Mouse (Mus musculus) frontal cortex, adult 2 months (tissue): ENCODE measurements around the gene Gm13696. TPM values are rescaled to one million over a fixed set of nuclear protein-coding genes. Genes with fewer than 3 reads are reported as not detected.

Experiments used
- DNase-seq, 2 experiments: peaks; one replicate each; pipeline ENCODE4 v3.0.0; 2022; ENCODE audit warnings: low spot score in 1 of 2; ENCODE audit errors: extremely low spot score in 1 of 2
- polyA plus RNA-seq: library from polyadenylated mRNA; depleted of rRNA; stranded (reverse); fragments of >200 nt; gene quantifications from 2 replicates; pipeline ENCODE4 v1.2.3, GENCODE M21; 2012; rRNA removed

The Gm13696 gene
- polyA plus RNA-seq, 1 experiment = not detected

DNA sequence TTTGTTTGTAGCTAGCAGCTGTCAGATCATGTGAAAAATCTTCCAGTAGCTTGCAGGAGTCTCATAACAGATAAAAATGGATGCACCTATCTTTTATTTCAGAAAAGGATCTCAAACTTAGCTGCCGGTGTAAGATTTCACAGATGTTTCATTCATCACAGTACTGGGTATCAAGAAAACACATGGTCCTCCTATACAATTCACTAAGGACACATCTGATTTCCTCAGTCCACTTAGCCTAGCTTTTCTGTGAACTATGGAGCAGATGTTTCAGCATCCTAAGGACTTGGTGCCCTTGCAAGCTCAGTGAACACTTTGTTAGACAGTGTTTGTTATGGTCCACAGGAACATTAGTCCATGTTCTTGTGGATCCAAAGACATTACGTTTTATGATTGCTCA is 50.4 kb downstream of the Gm13696 start:
- DNase-seq = no peak

Other genes with a start within 250 kb of the Gm13696 start
- 88.1 and 97.6 TPM in 2 replicates for gene Itgav, start 248.7 kb upstream of the Gm13696 start, polyA plus RNA-seq
- gene Fam171b, start 160.5 kb upstream of the Gm13696 start, polyA plus RNA-seq = 199 and 209 TPM in 2 replicates
- not detected in 2 replicates for gene Zswim2, start 31.9 kb upstream of the Gm13696 start, polyA plus RNA-seq
- gene Gm13698, start 17.4 kb upstream of the Gm13696 start, polyA plus RNA-seq = not detected in 2 replicates
- not detected in 2 replicates for gene Gm13693, start 11.6 kb upstream of the Gm13696 start, polyA plus RNA-seq
- gene Gm13695, start 5.8 kb upstream of the Gm13696 start, polyA plus RNA-seq = not detected in 2 replicates
- gene Gm13694, start 5.8 kb downstream of the Gm13696 start, polyA plus RNA-seq = not detected in 2 replicates
- gene Gm13697, start 11.6 kb downstream of the Gm13696 start, polyA plus RNA-seq = not detected in 2 replicates
- gene Gm13691, start 17.4 kb downstream of the Gm13696 start, polyA plus RNA-seq = not detected in 2 replicates